Mouse (Mus musculus) urinary bladder, postnatal 25 days (tissue): ENCODE data around the gene Ptx4.
"Not testable (repeated sequence)": the region's sequence is repeated elsewhere in the genome, so short reads cannot be mapped to it uniquely, and the experiment has no call there.

Source experiments
- DNase-seq: peaks from one replicate; pipeline ENCODE4 v3.0.0; 2022; ENCODE audit warnings: low spot score

Gene Ptx4

DNA sequence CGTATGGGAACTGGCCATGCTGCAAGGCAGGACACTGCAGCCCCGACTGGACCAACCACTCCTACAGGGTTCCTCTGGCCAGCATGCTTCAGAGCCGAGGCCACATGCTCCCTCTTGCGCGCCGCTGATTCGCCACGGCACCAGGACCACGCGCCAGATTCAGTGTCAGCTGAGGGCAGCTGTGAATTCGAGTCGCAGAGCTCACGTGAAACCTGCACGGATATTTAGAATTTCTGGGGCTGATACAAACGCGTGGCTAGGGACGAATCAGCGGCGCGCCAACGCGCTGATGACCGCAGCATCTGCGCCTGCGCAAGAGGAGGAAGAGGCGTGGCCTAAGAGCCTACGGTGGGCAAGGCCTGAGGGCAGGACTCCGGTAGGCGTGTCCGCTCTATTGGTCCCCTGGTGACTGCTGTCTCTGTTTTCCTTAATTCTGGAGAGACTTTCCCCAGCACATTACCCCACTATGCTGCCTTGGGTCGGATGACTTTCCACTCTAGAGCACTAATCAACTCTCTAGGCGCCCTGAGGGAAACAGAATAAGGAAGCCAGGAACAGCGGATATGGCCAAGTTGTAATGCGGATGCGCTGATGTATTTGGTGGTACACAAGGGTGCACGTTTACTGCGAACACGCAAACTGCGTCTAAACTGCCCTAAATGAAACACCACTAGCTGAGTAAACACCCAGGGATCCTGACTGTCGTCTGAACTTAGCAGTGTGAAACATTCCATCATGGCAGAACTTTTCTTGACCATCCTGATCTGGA, 4.7 kb upstream of the Ptx4 start, which contains the start of gene Telo2:
Gene Telo2 (minus strand): TSS at position 304 of the 769 bp plus-strand sequence.
- DNase-seq: peak; percentile 93

DNA sequence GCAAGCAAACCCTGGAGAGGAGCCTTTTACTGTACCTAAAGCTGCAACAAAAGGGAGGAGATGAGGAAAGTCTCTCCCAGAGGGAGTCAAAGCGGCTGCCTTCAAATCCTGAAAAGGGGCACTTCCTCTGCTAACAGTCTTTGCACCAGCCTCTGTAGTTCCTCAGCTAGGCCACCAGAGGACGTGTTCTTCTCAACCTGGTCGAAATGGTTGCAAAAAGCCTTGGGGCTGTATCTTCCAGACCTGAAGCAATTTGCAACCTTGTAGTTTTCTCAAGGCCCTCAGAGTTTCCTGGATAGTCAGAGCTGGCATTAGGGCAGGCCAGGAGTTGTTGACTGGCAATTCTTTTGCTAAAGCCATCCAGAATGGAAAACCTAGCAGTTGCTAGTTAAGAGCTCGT, 3.3 kb upstream of the Ptx4 start:
- DNase-seq: peak; percentile 18

DNA sequence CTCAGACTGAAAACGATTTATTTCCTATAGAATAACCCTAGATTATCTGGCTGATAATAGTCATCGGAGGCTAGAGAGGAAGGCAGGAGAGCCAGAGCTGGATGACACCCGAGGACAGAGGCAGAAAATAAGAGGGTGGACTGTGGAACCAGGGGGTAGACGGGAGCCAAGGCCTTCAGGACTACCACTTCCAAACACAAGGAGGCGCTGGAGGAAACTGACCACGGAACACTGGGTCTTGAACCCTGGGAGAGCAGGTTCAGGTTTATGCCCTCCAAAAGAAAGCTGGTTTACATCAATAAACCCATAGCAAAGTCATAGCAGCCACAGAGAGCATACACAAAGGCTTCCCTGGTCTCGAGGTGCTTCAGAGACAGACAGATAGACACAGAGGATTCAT, 3.4 kb downstream of the Ptx4 start:
- DNase-seq: no peak

DNA sequence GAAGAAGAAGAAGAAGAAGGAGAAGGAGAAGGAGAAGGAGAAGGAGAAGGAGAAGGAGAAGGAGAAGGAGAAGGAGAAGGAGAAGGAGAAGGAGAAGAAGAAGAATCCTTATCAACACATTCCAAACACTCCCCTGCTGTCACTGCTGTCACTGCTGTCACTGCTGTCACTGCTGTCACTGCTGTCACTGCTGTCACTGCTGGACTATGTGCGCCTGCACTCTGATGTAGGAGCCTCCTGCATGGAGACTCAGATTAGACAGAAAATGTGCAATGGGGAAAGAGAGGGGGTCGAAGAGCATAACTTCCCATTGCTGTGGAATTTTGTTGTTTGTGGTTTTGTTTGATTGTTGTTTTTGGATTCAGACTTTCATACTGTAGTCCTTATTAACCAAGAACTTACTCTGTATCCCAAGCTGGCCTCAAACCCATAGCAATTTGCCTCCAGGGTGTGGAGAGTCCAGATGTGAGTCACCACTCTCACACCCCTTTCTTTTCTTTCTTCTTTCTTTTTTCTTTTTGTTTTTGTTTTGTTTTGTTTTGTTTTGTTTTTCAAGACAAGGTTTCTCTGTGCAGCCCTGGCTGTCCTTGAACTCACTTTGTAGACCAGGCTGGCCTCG, 5.0 kb downstream of the Ptx4 start:
- not testable (repeated sequence) for DNase-seq

DNA sequence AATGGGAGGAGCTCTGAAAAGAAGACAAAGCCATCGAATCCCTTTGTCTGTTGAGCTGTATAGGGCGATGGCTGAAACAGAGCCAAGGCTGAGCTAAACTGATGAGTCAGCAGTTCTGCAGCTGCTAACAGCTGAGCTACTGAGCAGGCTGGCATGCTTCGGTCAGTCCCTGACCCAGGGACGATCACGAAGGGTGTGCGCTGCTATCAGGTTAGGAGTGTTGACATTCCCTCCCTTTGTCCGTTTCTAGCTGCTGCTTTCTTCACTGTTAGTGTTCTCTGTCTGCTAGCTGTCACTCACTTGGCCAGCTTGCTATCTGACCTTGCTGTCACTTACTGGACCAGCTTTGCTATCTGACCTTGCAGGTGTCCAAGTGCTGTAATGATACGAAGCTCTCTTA, 6.5 kb downstream of the Ptx4 start:
- no peak for DNase-seq

DNA sequence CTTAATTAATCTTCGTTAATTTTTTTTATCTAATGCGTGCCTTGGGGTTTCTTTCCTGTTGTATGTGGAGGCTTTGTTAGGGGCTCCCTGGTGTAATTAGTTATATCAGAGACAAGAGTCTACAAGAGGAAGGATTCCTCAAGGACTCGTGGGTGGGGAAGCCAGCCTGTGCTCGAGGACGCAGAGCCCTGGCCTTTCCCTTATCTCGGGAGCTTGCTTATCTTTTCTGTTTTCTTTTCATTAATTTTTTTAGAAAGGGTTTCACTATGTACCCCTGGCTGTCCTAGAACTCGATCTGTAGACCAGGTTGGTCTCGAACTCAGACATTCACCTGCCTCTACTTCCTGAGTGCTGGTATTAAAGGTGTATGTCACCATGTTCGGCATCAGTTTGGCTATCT, 7.1 kb downstream of the Ptx4 start:
- DNase-seq: no peak

DNA sequence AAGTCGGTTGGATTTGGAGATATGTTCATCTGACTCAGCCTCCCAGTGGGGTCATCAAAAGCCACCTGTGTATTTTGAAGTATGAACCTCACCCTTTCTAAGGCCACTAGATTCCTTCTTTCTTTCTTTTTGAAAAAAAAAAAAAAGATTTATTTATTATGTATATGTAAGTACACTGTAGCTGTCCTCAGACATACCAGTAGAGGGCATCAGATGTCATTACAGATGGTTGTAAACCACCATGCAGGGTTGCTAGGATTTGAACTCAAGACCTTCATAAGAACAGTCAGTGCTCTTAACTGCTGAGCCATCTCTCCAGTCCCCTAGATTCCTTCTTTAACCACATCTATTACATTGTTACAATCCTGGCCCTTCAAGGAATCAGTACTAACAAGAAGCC, 9.5 kb downstream of the Ptx4 start:
- DNase-seq: no peak

DNA sequence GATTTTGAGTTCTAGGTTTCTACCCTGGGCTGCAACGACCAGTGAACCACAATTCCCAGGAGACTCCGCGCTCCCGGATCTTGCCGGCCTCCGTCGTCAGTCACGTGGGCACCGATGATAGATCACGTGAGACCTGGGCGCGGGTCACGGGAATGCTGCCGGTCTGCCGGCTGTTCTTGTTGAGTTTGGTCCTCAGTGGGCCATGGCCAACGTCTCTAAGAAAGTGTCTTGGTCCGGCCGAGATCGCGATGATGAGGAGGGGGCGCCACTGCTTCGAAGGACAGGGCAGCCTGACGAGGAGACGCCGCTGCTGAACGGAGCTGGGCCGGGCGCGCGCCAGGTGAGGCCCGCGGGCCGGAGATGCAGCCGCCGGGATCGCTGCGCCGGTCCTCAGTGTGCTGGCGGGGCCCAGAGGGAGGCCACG, 12.7 kb downstream of the Ptx4 start, which contains the start of gene Clcn7:
Gene Clcn7 (plus strand): TSS at position 117 of the 424 bp plus-strand sequence.
- DNase-seq: peak; percentile 88

DNA sequence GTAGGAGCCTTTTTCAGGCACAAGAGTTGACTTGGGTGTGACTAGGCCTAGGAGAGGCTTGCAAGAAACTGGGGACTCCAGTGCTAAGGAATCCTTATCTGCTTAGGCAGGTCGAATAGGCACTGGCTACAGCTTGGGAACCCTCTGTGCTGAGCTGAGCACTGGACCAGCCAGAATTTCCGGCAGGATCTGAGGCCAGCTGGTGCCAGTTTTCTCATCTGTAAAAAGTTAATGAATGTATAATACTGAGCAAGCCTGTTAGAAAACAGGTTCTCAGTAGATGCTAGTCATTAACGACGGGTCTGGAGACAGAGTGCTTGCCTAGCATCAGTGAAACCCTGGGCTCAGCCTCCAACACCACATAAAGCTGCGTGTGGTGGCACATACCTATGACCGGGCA, 15.1 kb downstream of the Ptx4 start:
- DNase-seq: no peak

DNA sequence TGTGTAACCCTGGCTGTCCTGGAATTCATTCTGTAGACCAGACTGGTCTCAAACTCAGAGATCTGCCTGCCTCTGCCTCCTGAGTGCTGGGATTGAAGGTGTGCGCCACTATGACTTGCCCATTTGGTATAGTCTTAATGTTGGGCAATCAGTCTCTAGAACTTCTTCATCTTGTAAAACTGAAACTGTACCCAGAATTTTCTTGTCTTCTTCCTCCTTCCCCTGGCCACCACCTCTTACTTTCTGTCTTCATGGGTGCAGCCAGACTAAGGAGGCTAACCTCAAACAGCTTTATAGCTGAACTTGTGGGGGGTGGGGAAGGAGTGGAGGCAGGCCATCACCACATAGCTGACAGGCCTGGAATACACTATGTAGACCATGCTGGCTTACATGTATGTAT, 18.2 kb downstream of the Ptx4 start:
- no peak for DNase-seq

DNA sequence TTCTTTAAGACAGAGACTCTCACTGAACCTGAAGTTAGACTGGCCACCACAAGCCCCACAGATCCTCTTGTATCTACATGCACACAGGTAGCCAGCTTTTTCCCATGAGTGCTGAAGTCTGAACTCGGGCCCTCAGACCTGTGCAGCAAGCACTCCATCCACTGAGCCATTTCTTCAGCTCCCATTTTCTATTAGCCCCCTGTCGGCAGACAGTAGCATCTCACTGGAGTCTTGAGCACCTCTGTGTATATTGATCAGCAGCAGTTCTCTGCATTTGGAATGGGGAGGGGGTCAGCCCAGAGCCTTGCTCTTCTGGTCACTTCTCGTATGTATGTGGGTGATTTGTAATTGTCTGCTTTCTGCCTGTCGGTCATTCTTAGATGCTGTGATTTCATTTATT, 19.4 kb downstream of the Ptx4 start:
- DNase-seq: no peak

DNA sequence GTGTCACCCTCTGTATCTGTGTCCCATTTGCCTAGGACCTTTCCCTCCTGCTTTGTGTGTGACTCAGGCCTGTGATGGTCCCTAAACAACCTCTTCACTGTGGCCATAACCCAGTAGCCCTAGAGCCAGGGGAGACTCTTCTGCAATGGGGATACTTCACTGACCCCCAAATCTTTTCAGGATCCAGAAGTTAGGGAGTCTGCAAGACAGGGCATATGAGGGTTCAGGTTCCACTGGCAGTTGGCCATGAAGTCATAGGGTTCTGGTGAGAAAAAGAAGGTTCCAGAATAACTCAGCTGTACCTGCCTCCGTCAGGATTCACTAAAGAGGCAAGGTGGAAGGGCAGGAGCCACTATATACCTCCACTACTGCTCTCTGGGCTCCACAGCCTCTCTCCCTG, 41.6 kb downstream of the Ptx4 start, which contains the start of gene Ccdc154:
Gene Ccdc154 (plus strand): TSS at position 301 of the 400 bp plus-strand sequence.
- DNase-seq: no peak

DNA sequence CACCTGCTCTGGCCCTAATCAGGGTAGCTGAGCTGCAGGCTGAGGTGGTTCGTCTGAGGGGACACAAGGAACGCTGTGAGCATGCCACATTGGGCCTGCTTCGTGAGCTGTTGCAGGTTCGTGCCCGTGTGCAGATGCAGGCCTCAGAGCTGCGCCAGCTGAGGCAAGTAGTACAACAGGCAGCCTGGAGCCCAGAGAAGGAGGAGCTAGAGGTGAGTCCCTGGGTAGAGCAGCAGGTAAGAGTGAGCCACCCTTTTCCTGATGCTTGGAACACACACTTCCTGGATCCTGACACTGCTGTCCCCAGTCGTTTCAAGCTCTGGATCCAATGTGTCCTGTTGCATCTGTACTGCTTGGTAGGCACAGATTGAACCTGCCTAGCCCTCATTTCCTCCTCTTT, 42.8 kb downstream of the Ptx4 start:
- DNase-seq: no peak

DNA sequence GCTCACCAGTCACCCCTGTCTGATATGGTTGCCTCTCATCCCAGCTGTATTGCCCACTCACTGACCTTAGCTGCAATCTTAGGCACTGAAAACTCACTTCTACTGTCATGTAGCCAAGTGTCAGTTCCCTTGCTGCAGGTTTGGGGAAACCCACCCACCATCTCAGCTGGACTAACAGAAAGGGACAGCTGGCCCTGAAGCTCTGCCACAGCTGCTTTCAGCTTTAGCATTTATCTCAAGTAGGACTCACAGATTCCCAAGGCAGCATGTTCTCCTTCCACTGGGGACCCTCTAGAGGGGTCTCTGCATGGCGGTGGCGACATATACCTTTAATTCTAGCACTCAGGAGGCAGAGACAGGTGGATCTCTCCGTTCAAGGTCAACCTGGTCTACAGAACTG, 44.2 kb downstream of the Ptx4 start:
- no peak for DNase-seq

DNA sequence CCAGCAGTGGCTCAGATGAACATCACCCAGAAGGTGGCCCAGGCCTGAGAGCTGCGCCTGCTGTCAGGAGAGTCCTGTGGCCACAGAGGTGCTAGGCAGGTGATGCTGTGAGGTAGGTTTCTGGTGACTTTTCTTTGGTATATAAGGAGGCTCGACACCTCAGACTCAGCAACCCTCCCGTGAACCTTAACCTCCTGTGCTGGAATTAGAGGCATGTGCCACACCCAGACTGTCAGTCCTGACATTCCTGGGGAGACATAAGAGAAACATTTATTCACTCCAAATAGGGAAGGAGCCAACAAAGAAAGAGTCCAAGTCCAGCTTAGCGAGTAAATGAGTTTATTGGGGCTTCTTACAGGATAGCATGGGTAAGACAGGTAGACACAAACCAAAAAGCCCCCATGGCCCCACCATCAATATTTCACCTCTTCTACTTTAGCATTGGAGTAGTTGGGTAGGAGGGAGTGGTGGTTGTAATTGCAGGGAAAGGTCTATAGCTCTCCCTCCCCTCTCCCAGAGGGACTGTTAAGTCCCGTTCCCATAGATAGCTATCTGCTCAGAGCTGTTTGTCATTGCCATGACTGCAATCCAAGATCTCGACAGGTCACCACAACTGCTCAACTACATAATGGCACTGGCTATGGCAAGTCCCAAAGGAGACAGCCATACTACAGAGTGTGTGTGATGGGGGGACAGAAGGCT, 45.6 kb downstream of the Ptx4 start:
- no peak for DNase-seq

DNA sequence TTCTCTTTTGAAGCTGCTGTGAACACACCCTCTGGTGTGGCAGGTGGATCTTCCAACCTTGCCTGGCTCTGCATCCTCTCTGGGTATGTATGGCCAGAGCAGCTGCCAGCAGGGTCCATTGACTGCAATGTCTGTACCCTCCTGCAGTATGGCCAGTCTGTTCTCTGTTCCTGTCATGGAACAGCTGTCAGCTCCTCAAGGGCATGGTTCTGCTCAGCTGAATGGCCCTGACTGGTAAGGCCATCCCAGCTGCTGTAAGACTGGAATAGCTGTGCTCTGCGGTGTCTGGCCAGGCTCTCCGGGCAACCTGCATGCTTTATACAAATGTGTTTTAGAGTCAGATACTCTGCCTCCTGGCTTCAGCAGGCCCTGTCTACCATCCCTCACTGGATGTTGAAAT, 49.1 kb downstream of the Ptx4 start:
- no peak for DNase-seq

DNA sequence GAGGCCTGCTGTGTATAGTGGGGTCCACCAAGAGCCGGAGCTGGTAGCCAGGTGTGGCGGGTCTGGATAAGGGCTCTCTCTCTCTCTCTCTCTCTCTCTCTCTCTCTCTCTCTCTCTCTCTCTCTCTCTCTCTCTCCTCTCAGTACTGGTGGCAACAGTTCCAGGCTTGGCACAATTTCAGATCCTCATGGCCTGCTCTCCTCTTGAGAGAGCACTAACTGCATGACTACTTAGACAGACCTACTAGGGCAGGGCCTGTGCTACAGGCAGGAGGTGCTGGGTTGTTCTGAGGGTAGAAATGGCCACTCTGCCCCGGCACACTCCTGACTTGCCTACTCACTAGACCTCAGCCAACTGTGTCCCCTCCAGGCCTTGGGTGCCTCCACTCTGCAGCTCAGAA, 52.0 kb downstream of the Ptx4 start:
- no peak for DNase-seq
